Mouse (Mus musculus): Measurements from ENCODE around the gene Ppfia1.

Gene Ppfia1

DNA sequence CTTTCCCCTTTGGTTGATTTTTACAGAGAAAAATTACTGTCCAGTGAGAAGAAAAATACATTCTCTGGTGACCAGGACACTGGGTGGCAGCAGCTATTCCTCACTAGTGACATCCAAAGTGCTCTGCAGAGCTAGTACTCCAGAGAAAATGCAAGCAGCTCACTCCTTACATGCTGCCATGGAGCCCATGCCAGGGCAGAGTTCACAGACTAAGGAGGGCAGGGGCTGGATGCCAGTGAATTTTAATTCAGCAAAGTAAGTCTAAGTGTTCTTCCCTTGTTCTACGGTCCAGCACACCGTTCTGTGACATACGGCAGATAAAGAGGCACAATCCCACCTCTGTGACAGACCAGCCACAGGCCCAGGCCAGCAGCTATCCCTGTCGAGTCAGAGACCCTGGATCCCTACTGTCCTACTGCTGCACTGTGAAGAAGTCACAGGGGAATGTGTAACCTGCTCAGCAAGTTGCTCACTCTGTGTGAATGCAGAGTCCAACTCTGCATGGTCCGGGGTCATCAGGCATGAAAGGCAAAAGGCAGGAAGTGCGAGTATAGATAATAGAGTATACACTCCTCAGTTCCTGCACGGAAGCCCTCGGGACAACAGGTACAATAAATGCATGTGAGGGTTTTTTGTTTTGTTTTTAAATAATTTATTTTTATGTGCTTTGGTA, 63.2 kb downstream of the Ppfia1 start:
- in situ Hi-C loops (cut with MboI; ENCODE audit: low sequenced_read_pairs): no loop called here

DNA sequence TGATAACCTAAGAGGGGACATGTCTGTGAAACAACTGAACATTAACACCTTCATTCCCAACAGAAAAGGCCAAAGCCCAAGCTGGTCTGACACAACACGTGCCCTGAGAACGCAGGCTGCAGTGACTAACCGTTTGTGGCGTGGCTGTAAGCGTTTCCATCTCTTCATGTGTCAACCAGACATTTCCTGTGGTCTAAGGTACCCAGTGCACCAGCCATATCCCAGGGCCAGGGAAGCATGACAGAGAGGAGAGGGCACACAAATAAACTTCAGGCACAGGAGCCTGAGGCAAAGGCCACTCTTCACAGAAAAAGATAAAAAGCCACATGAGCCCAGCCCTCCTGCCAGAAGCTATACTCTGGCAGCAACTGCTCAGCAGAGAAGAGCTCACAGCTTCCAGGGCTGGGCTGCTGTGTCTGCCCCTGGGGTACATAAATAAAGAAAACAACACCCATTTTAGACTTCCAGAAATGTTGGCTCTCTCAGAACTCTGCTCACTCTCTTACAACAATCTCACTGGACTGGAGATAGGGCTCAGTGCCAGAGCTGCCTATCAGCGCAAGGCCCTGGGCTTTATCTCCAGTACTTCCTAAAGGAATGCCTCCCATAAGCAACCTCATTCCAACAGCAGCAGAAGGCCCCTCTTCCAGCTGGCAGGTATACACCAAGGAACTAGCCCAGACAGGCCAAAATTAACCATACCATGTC, 64.3 kb downstream of the Ppfia1 start:
- in situ Hi-C loops (cut with MboI; ENCODE audit: low sequenced_read_pairs): no loop called here

DNA sequence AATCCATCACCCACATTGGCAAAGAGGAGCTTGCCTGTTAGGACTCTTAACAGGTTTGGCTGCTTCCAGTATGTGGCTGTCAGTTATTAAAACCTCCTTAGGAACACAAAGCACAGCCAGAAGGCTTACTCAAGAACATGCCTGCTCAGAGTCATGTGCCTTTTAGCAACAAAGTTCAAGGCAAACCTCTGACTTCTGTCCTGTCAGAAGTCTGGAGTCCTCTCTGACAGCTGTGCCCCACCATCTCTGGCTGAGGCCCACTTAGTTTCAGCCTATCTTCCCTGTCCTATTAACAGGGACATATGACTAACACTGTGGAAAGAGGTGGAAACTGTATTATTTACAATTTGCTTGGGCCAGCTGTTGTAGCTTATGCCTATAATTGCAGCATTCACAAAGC, 73.2 kb downstream of the Ppfia1 start:
- in situ Hi-C loops (cut with MboI; ENCODE audit: low sequenced_read_pairs): no loop called here

DNA sequence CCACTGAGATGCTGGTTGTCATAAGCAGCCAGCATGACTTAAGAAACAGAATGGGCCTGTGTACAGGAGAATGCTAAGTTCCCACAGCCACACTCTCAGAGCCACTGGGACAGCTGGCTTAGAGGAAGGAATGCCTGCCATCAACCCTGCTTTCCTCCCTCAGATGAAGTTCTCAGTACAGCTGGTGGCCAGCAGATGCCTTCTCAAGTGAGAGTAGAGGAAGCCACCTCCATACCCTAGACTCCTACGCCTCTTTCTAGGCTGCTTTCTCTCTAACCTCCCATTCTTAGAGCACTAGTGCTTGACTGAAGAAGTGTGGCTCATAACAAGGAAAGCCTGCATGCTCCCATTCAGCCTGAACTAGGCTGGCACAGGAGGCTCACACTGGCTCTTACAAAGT, 74.0 kb downstream of the Ppfia1 start:
- in situ Hi-C loops (cut with MboI; ENCODE audit: low sequenced_read_pairs): no loop called here

DNA sequence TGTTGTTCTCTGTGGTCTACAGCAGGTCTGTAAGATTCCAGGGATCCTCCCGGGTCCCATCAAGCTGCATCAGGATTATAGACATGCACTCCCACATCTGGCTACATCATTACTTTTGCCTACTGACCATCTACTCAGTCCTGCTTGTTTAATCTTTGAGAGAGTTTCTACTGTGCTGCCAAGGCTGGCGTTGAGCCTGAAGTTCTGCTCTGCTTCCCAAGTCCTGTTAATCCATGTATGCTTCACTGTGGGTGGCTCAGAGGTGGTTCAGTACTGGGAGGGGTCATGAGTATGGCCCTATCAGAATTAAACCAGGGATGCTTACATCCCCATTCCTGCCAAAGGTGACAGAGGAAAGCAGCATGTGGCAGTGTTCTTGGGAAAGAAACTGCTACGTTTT, 77.8 kb downstream of the Ppfia1 start:
- in situ Hi-C loops (cut with MboI; ENCODE audit: low sequenced_read_pairs): no loop called here

DNA sequence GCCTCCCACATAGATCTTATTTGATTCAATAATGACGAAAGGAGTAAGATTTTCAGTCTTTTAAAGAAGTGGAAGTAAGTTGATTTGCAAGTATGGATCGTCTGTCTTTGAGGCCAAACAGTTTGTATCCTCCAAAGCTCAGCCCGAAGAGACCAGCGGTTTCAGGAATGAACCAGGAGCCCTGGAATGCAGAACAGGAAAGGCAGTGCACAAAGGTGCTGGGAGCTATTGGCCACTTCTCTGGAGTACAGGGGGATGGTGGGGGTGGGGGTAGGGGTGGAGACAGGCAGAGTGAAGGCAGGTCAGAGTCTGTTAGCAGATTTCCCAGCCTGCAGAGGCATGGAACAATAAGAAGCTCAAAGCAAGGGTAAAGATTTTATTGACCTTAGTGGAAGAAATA, 80.0 kb downstream of the Ppfia1 start:
- in situ Hi-C loops (cut with MboI; ENCODE audit: low sequenced_read_pairs): no loop called here

DNA sequence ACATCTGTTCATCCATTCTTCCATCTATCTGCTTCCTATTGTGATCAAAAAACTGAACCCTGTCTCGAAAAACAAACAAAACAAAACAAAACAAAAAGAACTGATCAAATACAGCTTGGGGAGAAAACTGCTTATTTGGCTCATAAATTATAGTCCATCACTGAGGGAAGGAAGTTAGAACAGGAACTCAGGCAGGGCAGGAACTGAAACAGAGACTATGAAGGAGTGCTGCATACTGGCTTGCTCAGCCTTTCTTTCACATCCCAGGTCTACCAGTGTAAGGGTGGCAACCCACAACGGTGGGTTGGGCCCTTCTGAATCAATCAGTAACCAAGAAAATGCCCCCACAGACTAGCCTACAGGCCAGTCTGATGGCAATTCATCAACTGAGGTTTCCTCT, 82.4 kb downstream of the Ppfia1 start:
- in situ Hi-C loops (cut with MboI; ENCODE audit: low sequenced_read_pairs): no loop called here

DNA sequence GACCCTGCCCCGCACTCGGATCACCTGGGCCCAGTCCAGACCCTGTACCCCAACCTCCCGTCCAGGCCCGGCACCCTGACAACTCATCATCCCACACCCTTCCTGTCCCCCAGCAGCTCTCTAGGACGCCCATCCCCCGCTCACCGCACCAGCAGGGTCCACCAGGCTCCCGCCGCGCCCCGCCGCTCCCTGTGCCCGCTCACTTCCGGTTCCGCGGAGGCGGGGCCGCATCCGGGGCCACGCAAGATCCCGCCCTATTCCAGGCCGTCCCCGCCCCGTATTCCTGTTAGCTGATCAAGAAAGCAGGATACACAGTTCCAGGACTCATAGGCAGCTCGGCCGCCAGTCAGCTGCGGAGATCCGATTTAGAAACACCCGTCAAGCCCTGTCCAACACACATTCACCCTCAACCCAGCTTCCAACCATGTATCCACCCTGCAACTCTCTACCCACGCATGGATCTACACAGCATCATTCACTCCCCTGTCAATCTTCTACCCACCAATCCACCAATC, 82.9 kb downstream of the Ppfia1 start, which contains the start of gene Cttn:
Gene Cttn (minus strand): TSS at position 465 of the 515 bp plus-strand sequence.
- in situ Hi-C loops (cut with MboI; ENCODE audit: low sequenced_read_pairs): no loop called here

DNA sequence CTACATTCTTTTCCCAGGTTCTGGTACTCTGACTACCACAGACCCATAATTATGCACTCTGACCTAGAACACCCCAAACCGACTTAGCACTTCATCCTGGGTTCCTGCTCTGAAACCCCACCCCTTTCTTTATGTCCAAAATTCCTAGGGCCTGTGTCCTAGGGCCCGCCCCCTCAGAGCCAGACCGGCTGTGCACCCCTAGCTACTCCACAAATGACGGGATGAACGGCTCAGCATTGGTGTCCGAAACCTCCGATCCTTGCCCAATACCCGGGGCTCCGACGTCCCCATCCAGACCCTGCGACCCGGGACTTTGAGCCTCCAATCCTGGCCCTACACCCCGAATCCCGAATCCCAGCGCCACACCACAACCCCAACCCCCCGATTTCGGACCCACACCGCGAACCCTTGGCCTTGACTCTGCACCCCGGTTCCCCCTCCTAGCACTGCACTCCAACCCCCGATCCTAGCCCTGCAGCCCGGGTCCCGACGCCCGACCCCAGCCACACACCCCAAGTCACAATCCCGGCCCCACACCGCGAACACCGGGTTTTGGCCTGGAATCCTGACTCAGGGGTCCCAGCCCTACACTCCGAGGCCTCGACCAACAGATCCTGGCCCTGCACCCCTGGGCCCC, 83.5 kb downstream of the Ppfia1 start:
- in situ Hi-C loops (cut with MboI; ENCODE audit: low sequenced_read_pairs): no loop called here

DNA sequence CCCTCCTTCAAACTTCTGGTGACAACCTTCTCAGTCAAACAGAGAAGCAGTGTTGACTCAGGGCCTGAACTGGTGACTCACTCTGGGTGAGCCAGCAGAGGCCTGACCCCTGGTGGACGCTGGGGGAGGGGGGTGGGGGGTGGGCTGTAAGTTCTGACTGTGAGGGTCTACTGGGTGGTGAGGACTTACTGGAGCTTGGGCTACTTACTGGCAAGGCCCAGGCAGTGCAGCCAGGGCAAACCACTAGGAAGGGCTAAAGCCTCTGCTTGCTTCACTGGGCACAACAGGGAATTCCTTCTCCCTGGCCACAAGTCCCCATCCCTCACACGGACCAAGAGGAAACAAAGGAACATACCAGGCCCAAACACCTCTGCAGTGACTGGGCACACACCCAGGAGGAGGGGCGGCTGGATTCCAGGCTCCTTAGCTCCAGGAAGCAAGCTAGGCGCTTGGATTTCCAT, 84.3 kb downstream of the Ppfia1 start:
- in situ Hi-C loops (cut with MboI; ENCODE audit: low sequenced_read_pairs): no loop called here

DNA sequence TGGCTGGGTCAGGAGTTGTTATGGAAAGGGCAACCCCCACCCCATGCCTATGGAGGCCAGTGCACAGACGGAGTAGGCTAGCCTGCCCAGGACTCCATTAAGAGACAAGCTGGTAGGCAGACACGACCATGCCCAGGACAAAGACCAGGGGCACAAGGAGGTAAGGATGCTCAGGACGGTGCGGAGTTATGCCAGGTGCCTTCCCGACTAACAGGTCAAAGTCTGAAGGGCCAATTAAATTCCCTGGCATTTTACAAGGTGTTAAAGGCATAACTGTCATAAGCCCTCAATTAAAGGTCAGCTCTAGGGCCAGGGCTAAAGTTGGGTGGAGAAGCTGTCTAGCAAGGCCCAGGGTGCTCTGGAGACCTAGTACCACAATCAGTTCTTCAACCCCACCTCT, 84.8 kb downstream of the Ppfia1 start:
- in situ Hi-C loops (cut with MboI; ENCODE audit: low sequenced_read_pairs): no loop called here

DNA sequence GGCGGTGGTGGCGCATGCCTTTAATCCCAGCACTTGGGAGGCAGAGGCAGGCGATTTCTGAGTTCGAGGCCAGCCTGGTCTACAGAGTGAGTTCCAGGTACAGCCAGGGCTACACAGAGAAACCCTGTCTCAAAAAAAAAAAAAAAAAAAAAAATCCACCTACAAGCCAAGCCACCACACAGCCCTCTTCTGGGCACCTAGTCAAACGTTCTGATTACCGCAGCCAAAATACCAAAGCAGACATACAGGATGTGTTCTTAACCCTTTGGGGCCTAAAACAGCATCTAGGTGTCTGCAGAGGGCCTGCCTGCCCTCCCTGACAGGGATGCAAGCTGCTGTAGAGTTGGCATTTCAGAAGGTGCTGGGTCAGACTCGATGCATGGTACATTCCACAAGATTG, 91.0 kb downstream of the Ppfia1 start:
- in situ Hi-C loops (cut with MboI; ENCODE audit: low sequenced_read_pairs): no loop called here

DNA sequence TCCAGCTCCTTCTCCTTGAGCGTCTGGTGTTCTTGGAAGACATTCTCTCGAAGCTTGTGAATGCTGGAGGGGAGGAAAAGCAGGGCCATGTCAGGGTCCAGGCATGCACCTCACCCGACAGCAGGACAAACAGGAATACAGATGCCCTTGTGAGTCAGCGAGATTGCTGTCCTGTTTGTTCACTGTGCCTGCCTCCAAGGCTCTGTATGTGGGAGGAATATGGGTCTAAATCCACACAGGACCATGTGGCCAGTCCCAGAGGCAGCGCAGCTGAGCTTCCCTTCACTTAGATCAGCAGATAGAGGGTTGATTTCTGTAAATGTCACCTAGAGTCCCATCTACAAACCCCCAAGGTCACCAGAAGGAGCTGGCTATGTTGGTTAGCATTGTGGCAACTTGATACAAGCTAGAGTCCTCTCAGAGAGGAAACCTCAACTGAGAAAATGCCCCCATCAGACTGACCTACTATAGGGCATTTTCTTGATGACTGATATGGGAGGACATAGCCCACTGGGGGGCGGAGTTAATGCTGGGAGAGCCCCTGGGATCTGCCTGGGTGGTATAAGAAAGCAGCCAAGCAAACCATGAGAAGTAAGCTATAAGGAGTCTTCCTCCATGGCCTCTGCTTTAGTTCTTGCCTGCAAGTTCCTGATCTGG, 92.2 kb downstream of the Ppfia1 start:
- in situ Hi-C loops (cut with MboI; ENCODE audit: low sequenced_read_pairs): no loop called here

DNA sequence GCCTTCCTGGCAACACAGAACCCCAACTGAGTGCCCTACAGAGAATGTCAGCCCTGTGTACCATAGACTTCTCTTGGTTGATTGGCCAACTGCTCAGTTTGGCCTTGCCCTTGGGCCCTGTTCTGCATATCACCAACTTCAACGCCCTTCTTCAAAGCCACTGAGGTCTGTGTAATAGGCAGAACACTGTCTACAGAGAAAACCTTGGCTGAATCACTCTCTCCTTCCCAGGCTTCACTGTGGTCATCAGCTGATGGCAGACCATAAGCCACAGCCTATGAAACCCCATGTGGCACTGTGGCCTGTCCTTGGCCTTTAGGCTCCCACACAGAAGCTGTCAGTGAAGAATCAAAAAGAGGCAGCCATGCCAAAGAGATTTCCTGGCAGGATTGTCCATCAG, 94.6 kb downstream of the Ppfia1 start:
- in situ Hi-C loops (cut with MboI; ENCODE audit: low sequenced_read_pairs): no loop called here

DNA sequence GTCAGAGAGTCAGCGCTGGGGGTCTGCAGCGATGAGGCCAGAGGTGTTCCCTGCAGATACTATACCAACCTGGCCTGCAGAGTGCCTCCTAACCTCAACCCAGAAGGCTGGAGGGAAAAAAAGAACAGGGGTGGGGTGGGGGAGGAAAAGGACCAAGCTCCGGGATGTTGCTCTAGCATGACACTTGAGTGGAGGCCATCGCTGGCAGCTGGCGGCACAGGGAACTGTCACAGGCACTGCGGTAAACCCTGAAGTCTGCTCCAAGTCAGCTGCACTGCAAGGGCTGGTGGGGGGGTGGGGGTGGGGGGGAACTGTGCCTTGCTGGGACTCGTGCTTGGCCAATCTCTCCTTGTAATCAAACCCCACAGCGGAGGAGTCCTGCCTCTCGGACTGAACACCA, 102.9 kb downstream of the Ppfia1 start:
- in situ Hi-C loops (cut with MboI; ENCODE audit: low sequenced_read_pairs): no loop called here

DNA sequence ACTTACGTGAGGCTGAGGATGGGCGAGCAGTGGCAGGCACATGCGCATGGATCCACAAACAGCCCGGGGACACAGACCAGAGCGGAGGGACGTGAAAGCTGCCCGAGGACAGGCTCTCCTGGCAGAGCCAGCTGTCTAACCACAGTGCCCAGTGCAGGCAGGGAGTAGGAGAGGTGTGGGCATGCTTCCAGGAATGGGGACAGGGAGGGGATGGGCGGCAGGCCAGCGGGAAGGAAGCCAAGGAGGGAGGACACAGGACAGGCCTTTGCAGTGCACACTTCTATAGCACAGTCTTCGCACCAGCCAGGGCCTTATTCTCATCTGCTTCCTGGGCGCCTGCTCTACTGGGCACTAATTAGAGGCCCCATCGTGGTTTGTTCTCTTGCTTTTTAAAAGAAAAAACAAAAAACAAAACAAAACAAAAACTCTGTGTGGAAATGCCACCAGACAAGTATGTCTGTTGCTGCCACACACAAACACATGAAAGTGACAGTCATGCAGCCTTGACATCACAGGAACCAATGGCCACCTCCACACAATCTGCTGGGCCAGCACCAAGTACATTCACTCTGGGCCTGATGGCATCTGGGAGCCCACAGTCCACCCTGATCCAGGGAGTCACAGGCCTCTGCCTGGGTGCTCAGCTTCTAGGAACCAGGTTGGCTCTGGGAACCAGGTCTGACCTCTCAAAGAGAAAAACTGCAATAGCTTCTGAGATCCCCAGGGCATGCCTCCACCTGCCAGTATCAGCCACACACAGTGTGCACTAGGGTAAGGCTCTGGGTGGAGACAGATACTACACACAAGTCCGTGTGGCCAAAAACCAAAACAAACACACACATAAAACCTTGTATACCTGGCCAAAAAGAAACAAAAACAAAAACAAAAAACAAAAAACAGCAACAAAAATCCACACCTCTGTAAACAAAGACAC, 103.6 kb downstream of the Ppfia1 start:
- in situ Hi-C loops (cut with MboI; ENCODE audit: low sequenced_read_pairs): no loop called here

DNA sequence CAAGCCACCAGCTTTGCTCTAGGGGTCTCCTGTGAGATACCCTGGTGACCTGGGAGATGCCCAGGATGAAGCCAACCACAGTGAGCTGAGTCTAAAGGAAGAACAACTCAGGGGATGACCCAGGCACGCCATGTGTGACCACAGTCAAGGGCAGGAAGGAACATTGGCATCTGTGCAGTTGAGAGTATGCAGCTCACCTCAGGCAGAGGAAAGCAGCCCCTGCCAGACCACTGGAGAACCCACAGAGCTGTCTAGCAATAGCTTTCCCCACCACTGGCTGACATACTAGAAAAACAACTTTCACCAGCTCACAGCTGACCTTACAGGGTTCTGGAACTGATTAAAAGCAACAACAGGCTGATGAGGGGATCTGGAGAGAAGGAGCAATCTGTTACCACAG, 105.3 kb downstream of the Ppfia1 start:
- in situ Hi-C loops (cut with MboI; ENCODE audit: low sequenced_read_pairs): no loop called here

DNA sequence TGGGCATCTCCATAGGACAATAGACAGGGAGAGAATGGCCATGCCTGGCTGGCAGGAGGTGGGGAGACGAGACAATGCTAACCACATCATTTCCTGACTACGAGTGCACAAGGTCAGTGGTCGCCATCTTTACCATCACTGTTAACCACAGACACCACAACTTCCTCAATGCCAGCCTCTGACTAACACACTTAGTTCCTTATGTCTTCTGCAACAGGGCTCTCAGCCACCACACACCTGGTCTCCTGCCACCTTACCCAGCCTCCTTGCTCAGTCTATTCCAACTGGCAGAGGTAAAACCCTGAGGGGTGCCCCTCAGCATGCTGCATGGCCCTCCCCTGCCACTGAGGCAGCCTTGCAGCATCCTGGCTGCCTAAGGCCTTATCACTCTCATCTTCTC, 106.4 kb downstream of the Ppfia1 start:
- in situ Hi-C loops (cut with MboI; ENCODE audit: low sequenced_read_pairs): no loop called here

DNA sequence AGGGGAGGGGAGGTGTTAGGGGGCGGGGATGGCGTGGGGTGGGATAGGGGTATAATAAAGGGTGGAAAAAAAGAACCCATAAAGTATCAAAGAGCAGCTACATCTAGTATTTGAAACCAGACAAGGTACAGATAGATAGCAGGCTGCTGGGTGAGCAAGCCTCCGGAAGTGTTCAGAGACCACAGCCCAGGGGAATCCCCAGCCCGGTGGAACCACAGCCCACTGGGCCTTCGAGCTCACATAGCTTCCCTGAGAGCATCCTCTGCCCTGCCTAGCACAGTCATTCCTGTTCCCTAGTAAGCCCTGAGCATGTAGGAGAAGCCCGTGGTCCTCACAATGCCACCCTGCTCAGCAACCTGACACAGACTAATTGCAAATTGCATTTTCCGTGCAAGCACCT, 108.7 kb downstream of the Ppfia1 start:
- in situ Hi-C loops (cut with MboI; ENCODE audit: low sequenced_read_pairs): no loop called here

DNA sequence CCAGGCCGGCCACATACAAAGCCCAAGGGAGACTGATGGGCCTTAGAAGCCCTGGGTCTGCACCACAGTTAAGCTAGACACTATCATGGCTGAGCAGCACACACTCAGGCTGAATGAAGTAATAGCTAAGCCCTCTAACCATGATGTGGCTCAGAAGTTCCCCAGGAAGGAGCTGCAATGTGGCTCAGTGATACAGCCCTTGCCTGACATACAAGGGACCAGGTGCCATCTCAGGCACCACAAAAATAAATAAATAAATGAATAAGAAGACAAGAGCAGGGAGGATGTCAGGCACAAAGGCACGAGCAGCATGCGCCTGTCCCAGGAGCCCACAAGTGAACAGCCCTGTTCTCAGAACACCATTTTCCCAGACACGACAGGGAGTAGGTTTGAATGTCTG, 111.6 kb downstream of the Ppfia1 start:
- in situ Hi-C loops (cut with MboI; ENCODE audit: low sequenced_read_pairs): no loop called here

Measured in CH12F3 (cell line).